Mouse (Mus musculus): ENCODE measurements around the gene Msn. TPM values are rescaled to one million over a fixed set of nuclear protein-coding genes. Genes with fewer than 3 reads are reported as not detected.
"Not testable (repeated sequence)": the region's sequence is repeated elsewhere in the genome, so short reads cannot be mapped to it uniquely, and the experiment has no call there.

Gene Msn
- total and polyA plus RNA-seq, 3 experiments: 73.9 to 173 (median 137) TPM

GRCm38 (mm10) chrX:96139262-96139661 is 43.4 kb downstream of the Msn start:
- no peak for DNase-seq

GRCm38 (mm10) chrX:96144960-96145488 is 49.2 kb downstream of the Msn start:
- no peak for DNase-seq

DNA sequence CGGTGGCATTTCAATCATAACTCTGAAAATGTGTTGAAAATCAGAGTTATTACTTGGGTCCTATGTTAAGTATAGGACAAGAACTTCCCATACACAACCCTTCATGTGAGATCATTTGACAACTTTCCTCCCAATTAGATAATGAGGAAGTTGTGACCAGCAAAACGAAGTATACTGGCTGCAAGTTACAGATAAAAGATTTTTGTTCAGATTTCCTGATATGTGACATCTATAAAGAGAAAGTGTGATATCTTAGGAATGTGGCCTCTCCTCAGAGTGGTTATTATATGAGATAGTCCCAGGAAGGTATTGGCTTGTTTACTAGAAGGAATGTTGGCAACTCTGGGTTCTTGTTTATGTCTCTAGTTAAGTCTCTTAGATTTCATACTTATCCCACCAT is 52.4 kb downstream of the Msn start:
- no peak for DNase-seq

DNA sequence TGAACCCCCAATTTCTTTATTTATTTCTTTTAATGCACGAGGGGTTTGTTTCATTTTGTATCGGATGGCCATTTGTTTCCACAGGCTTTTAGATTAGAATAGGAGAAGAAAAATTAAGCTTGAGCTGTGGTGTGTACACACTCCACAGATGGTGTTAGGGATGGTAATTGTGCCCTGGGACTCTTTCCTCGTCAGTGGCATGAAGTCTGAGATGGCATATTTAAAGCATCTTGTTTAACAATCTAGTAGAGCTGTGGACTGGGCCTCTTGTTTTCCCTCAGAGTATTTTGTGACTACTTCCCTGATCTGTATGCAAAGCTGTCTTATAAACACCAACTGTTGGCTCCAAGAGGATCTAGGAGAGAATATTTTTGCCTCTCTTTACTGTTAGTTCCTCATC is 57.5 kb downstream of the Msn start:
- DNase-seq: no peak

DNA sequence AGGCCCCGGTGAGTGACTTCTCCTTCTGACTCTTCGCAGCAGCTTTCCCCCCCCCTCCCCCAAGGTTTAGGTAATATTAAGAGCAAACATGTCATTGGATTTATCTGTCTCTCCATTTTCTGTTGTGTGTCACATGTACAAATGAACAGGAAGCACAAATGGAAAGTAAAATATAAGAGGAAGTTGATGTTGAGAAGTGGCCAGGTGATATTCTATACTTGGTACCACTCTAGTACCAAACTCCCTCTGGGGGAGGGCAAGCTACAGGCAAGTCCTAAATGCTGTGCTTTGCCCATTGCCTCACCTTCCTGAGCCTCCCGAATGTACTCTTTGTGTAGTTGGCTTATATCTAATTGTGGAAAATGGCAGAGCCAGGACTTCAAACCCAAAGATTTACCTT is 62.1 kb downstream of the Msn start:
- DNase-seq: no peak

GRCm38 (mm10) chrX:96162571-96162970 is 66.7 kb downstream of the Msn start:
- no peak for DNase-seq

DNA sequence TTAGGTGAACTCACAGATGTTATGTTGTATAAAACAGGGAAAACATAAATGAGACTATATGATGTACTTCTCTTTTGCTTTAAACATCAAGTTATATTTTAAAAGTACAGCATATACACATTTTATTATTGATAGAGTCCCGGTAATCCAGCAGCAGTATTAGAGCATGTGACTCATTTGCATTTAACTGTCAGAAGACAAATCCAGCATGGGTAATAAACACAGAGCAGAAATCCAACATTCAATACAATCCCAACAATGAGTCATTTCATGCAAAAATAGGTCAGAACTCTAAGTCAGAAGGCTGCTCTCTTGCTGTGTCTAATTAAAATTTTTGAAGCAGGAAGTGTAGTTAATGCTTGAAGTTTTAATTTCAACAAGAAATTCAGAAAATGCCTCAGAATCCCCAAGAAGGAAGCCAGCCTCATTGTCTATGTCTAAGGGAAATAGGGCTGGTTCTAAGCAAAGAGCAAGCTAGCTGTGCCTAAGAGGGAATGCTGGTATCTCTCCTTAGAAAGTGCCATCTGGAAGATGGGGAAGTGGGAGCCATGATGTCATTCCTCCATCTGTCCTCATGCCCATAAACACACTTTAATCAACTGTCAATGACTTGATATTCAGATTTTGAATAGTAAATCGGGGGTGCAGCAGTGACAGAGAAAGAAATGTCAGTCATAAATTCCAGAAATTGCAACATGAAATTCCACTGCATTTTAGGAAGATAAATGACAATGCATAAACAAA is 76.0 kb downstream of the Msn start:
- no peak for DNase-seq

GRCm38 (mm10) chrX:96178437-96178836 is 82.6 kb downstream of the Msn start:
- DNase-seq: peak; percentile 31

GRCm38 (mm10) chrX:96184100-96184732 is 88.4 kb downstream of the Msn start:
- DNase-seq: no peak

DNA sequence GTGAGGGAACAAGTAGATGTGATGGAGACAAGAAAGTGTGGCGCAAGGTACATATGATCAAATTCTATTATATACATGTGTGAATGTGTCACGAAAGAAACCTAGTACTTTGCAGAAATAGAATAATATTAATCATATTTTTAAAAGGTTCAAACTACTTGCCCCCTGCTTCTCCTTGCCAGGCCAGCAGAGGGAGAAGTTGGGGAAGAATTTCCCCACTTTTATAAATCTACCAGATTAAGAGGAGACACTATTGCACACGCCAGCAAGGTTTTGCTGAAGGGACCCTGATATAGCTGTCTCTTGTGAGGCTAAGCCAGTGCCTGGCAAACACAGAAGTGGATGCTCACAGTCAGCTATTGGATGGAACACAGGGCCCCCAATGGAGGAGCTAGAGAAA is 109.3 kb downstream of the Msn start:
- DNase-seq: not testable (repeated sequence)

GRCm38 (mm10) chrX:96206872-96207271 is 111.0 kb downstream of the Msn start:
- no peak for DNase-seq

DNA sequence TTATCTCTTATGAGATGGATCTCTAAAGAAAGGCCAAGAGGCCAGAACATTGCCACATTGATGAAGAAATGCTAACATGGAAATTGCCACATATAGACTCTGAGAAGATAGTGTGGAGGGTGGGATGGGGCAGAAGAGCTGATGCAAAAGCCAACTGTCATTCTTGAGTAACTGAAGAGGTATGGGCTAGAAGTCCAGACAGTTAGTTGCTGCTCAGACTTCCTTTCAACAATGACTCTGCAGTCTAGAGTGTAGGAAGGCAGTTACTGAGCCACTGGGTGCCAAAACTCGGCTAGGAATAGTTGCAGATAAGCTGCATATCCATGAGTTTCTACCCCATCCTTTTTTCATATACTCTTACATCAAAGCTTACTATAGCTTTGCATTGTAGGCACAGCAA is 122.2 kb downstream of the Msn start:
- DNase-seq: no peak

Other genes starting within 250 kb of the Msn start
- gene Las1l, start 139.1 kb upstream of the Msn start, total RNA-seq (2021): 10 to 100 TPM; 42.3 to 45.0 TPM
- 6.7 and 10.2 TPM in 2 replicates for gene Las1l, start 139.1 kb upstream of the Msn start, polyA plus RNA-seq (2012; rRNA removed)
- gene Vsig4, start 197.4 kb downstream of the Msn start, total RNA-seq (2021): under 1 TPM in 1 of 2 experiments, not detected in 1; 0.32 TPM
- gene Vsig4, start 197.4 kb downstream of the Msn start, polyA plus RNA-seq (2012; rRNA removed): not detected in 2 replicates